Mouse (Mus musculus) stomach, embryonic 16.5 days (tissue): ENCODE data around the gene Mymx. TPM values are rescaled to one million over a fixed set of nuclear protein-coding genes. Genes with fewer than 3 reads are reported as not detected.
A peak's percentile ranks its signal among the peaks of the same experiment; 100 is the strongest.

ENCODE experiments used
- ATAC-seq: fragments of 200-750 bp; cut with Nextera tagmentation; 2 replicates; pipeline ENCODE4 v1.8.0; 2017; ENCODE audit warnings: moderate number of reproducible peaks, moderate TSS enrichment; ENCODE audit not compliant: insufficient read depth, low FRiP score
- H3K27ac ChIP-seq: fragments of 300-500 bp; sonication (generic); 2 replicates; pipeline ENCODE4 v1.5.1; 2014; ENCODE audit warnings: low read length
- H3K27me3 ChIP-seq: fragments of 300-500 bp; sonication (generic); 2 replicates; pipeline ENCODE4 v1.6.1; 2014; ENCODE audit warnings: low read length, control low read depth, mixed read lengths; ENCODE audit not compliant: control insufficient read depth, insufficient read depth
- H3K36me3 ChIP-seq: fragments of 300-500 bp; sonication (generic); 2 replicates; pipeline ENCODE4 v1.6.1; 2014; ENCODE audit warnings: low read length; ENCODE audit not compliant: control insufficient read depth, insufficient read depth
- H3K4me1 ChIP-seq: fragments of 300-500 bp; sonication (generic); 2 replicates; pipeline ENCODE4 v1.6.1; 2014; ENCODE audit warnings: low read length, control low read depth, mixed read lengths; ENCODE audit not compliant: control insufficient read depth, insufficient read depth
- H3K4me2 ChIP-seq: fragments of 300-500 bp; sonication (generic); 2 replicates; pipeline ENCODE4 v1.6.1; 2014; ENCODE audit warnings: low read depth, low read length, mixed read lengths
- H3K4me3 ChIP-seq: fragments of 300-500 bp; sonication (generic); replicated peaks from 2 replicates; pipeline ENCODE4 v1.5.1; 2014; ENCODE audit warnings: mild to moderate bottlenecking, low read length
- H3K9ac ChIP-seq: fragments of 300-500 bp; sonication (generic); 2 replicates; pipeline ENCODE4 v1.6.1; 2014; ENCODE audit warnings: low read length
- H3K9me3 ChIP-seq: fragments of 300-500 bp; sonication (generic); replicated peaks from 2 replicates; pipeline ENCODE4 v1.6.1; 2016; ENCODE audit warnings: low read length, control low read depth; ENCODE audit not compliant: control insufficient read depth
- WGBS: fragments of 180-500 bp; shearing (Covaris S2); extraction: QIAGEN DNeasy Blood & Tissue Kit; methylation state at CpG from one replicate; pipeline ENCODE4 v1.1.7; 2014; 5-methylcytosine and 5-hydroxymethylcytosine counted together
- polyA plus RNA-seq: library from polyadenylated mRNA; unstranded; fragments of >200 nt; fragmentation: Nextera tagmentation; extraction: Ambion mirVana; gene quantifications from 2 replicates; pipeline ENCODE4 v1.2.1, GENCODE M21; 2015

Gene Mymx
- polyA plus RNA-seq, 1 experiment from 2014 or later, result 3.5 TPM

GRCm38 (mm10) chr17:45553065-45553464 is 48.8 kb downstream of the Mymx start:
- no peak overlapping the region for H3K4me2 ChIP-seq
- 79% methylated on average over 3 of the region's 3 CpGs for WGBS
- peaks cover 17% of the 10 kb centered on the region for H3K27me3 ChIP-seq
- H3K9me3 ChIP-seq, result no peaks in the 10 kb centered on the region
- no peaks in the 10 kb centered on the region for H3K36me3 ChIP-seq
- no peak overlapping the region for H3K4me3 ChIP-seq
- ATAC-seq, result no peak
- no peak overlapping the region for H3K9ac ChIP-seq
- H3K27ac ChIP-seq, result no peak overlapping the region
- peaks cover 13% of the 10 kb centered on the region for H3K4me1 ChIP-seq

- Histone ChIP-seq H3K4me3 (no peak overlapping the region), H3K9ac (no peak overlapping the region), H3K27ac (no peak overlapping the region), H3K4me1 (peaks cover 13% of the 10 kb centered on the region), H3K36me3 (no peaks in the 10 kb centered on the region), H3K9me3 (no peaks in the 10 kb centered on the region), H3K27me3 (peaks cover 26% of the 10 kb centered on the region), H3K4me2 (no peak overlapping the region)
- ATAC-seq, result 0 out of 2 replicates have a peak, but pooled peaks have one; percentile 24
- WGBS, result 4% methylated on average over 8 of the region's 8 CpGs
Observed at GRCm38 (mm10) chr17:45551816-45552451, 50.0 kb downstream of the Mymx start.

- Histone ChIP-seq H3K4me1 (peaks cover 13% of the 10 kb centered on the region), H3K4me2 (no peak overlapping the region), H3K27me3 (peaks cover 26% of the 10 kb centered on the region), H3K9ac (no peak overlapping the region), H3K9me3 (no peaks in the 10 kb centered on the region), H3K36me3 (no peaks in the 10 kb centered on the region), H3K4me3 (no peak overlapping the region), H3K27ac (no peak overlapping the region)
- WGBS, result 58% methylated on average over 7 of the region's 7 CpGs
- ATAC-seq, result no peak
Observed at GRCm38 (mm10) chr17:45551249-45551796, 50.6 kb downstream of the Mymx start.

Other genes starting within 250 kb of the Mymx start
- gene Cdc5l, start 168.4 kb downstream of the Mymx start, polyA plus RNA-seq, result 51.0 and 54.2 TPM in 2 replicates
- 0.08 and 0.41 TPM in 2 replicates for gene Spats1, start 126.7 kb downstream of the Mymx start, polyA plus RNA-seq
- gene Aars2, start 95.3 kb downstream of the Mymx start, polyA plus RNA-seq, result 17.0 and 18.6 TPM in 2 replicates
- gene Tcte1, start 78.7 kb downstream of the Mymx start, polyA plus RNA-seq, result 0.25 and 0.28 TPM in 2 replicates
- gene Tmem151b, start 52.4 kb downstream of the Mymx start, polyA plus RNA-seq, result 2.1 and 2.2 TPM in 2 replicates
- 4.2 and 4.4 TPM in 2 replicates for gene Nfkbie, start 46.4 kb downstream of the Mymx start, polyA plus RNA-seq
- gene Slc35b2, start 38.2 kb downstream of the Mymx start, polyA plus RNA-seq, result 115 and 117 TPM in 2 replicates
- 1,400 and 1,468 TPM in 2 replicates for gene Hsp90ab1, start 28.8 kb downstream of the Mymx start, polyA plus RNA-seq
- 85.3 and 90.0 TPM in 2 replicates for gene Slc29a1, start 2.5 kb downstream of the Mymx start, polyA plus RNA-seq
- 0.36 and 0.45 TPM in 2 replicates for gene Capn11, start 57.2 kb upstream of the Mymx start, polyA plus RNA-seq
- gene Mrpl14, start 84.2 kb upstream of the Mymx start, polyA plus RNA-seq, result 142 and 152 TPM in 2 replicates
- 33.6 and 34.4 TPM in 2 replicates for gene Tmem63b, start 84.8 kb upstream of the Mymx start, polyA plus RNA-seq
- not detected in 2 replicates for gene 1600014C23Rik, start 131.7 kb upstream of the Mymx start, polyA plus RNA-seq